Mouse (Mus musculus): Measurements from ENCODE around the gene Frs2. TPM values are rescaled to one million over a fixed set of nuclear protein-coding genes. Genes with fewer than 3 reads are reported as not detected.

Gene Frs2
- polyA plus RNA-seq, 1 experiment from 2014 or later: 27.9 TPM

Other genes starting within 250 kb of the Frs2 start
- gene Rab3ip, start 197.8 kb downstream of the Frs2 start, polyA plus RNA-seq (2014; fragmentation: Nextera tagmentation; extraction: Ambion mirVana): 43.1 and 43.5 TPM in 2 replicates
- not detected in 2 replicates for gene Gm10271, start 175.9 kb downstream of the Frs2 start, polyA plus RNA-seq (2014; fragmentation: Nextera tagmentation; extraction: Ambion mirVana)
- gene Best3, start 162.2 kb downstream of the Frs2 start, polyA plus RNA-seq (2014; fragmentation: Nextera tagmentation; extraction: Ambion mirVana): 0.23 and 0.31 TPM in 2 replicates
- gene Lrrc10, start 103.2 kb downstream of the Frs2 start, polyA plus RNA-seq (2014; fragmentation: Nextera tagmentation; extraction: Ambion mirVana): 0.11 TPM in 1 of 2 replicates, not detected in the other
- 360 and 362 TPM in 2 replicates for gene Cct2, start 84.7 kb downstream of the Frs2 start, polyA plus RNA-seq (2014; fragmentation: Nextera tagmentation; extraction: Ambion mirVana)
- 131 TPM in 2 replicates for gene Yeats4, start 76.0 kb upstream of the Frs2 start, polyA plus RNA-seq (2014; fragmentation: Nextera tagmentation; extraction: Ambion mirVana)
- 0.17 and 0.23 TPM in 2 replicates for gene 9530003J23Rik, start 90.2 kb upstream of the Frs2 start, polyA plus RNA-seq (2014; fragmentation: Nextera tagmentation; extraction: Ambion mirVana)
- gene Lyz2, start 133.8 kb upstream of the Frs2 start, polyA plus RNA-seq (2014; fragmentation: Nextera tagmentation; extraction: Ambion mirVana): 10.0 and 11.7 TPM in 2 replicates
- not detected in 2 replicates for gene Lyz1, start 144.3 kb upstream of the Frs2 start, polyA plus RNA-seq (2014; fragmentation: Nextera tagmentation; extraction: Ambion mirVana)
- 225 and 251 TPM in 2 replicates for gene Cpsf6, start 231.5 kb upstream of the Frs2 start, polyA plus RNA-seq (2014; fragmentation: Nextera tagmentation; extraction: Ambion mirVana)

Measured in limb, embryonic 11.5 days (tissue).